Mouse (Mus musculus): ENCODE data around the gene Wfikkn2. TPM values are rescaled to one million over a fixed set of nuclear protein-coding genes. Genes with fewer than 3 reads are reported as not detected.

Wfikkn2 gene
- polyA plus RNA-seq, 1 experiment from 2014 or later, result 2.9 TPM

GRCm38 (mm10) chr11:94234380-94234779, 11.4 kb downstream of the Wfikkn2 start:
- Histone ChIP-seq H3K9me3 (ENCODE audit: control insufficient read depth, low read length) (no peaks in the 10 kb centered on the region), H3K4me3 (ENCODE audit: low read depth, low read length) (no peak overlapping the region), H3K36me3 (ENCODE audit: control insufficient read depth, insufficient read depth, low read length) (no peaks in the 10 kb centered on the region), H3K27me3 (ENCODE audit: control insufficient read depth, insufficient read depth, low read length) (no peaks in the 10 kb centered on the region), H3K4me2 (ENCODE audit: low read depth, low read length, severe bottlenecking) (no peak overlapping the region), H3K27ac (ENCODE audit: low read depth, low read length) (no peak overlapping the region), H3K4me1 (replicated peaks; ENCODE audit: control insufficient read depth, insufficient read depth, low read length) (no peaks in the 10 kb centered on the region; the same call in 1 of the 2 replicates), H3K9ac (ENCODE audit: low read length) (no peak overlapping the region)
- 93% methylated on average over 12 of the region's 12 CpGs for WGBS
- no peak for DNase-seq (ENCODE audit: low spot score)
- no peak for ATAC-seq (replicated peaks; ENCODE audit: low FRiP score)

GRCm38 (mm10) chr11:94233405-94233804, 12.4 kb downstream of the Wfikkn2 start:
- no peaks in the 10 kb centered on the region; the same call in 1 of the 2 replicates for H3K4me1 ChIP-seq (replicated peaks; ENCODE audit: control insufficient read depth, insufficient read depth, low read length)
- H3K27ac ChIP-seq (ENCODE audit: low read depth, low read length), result no peak overlapping the region
- H3K9me3 ChIP-seq (ENCODE audit: control insufficient read depth, low read length), result no peaks in the 10 kb centered on the region
- WGBS, result 57% methylated on average over 6 of the region's 6 CpGs
- no peak overlapping the region for H3K4me3 ChIP-seq (ENCODE audit: low read depth, low read length)
- H3K27me3 ChIP-seq (ENCODE audit: control insufficient read depth, insufficient read depth, low read length), result no peaks in the 10 kb centered on the region
- ATAC-seq (replicated peaks; ENCODE audit: low FRiP score) (no peak), DNase-seq (ENCODE audit: low spot score) (no peak)
- H3K4me2 ChIP-seq (ENCODE audit: low read depth, low read length, severe bottlenecking), result no peak overlapping the region
- H3K9ac ChIP-seq (ENCODE audit: low read length), result no peak overlapping the region
- H3K36me3 ChIP-seq (ENCODE audit: control insufficient read depth, insufficient read depth, low read length), result no peaks in the 10 kb centered on the region

- 81% methylated on average over 19 of the region's 19 CpGs for WGBS
- H3K27ac ChIP-seq (ENCODE audit: low read depth, low read length), result no peak overlapping the region
- H3K4me3 ChIP-seq (ENCODE audit: low read depth, low read length), result no peak overlapping the region
- H3K4me2 ChIP-seq (ENCODE audit: low read depth, low read length, severe bottlenecking), result no peak overlapping the region
- H3K9ac ChIP-seq (ENCODE audit: low read length), result no peak overlapping the region
- no peaks in the 10 kb centered on the region for H3K9me3 ChIP-seq (ENCODE audit: control insufficient read depth, low read length)
- H3K4me1 ChIP-seq (replicated peaks; ENCODE audit: control insufficient read depth, insufficient read depth, low read length), result no peaks in the 10 kb centered on the region; the same call in 1 of the 2 replicates
- no peak for ATAC-seq (replicated peaks; ENCODE audit: low FRiP score)
- H3K27me3 ChIP-seq (ENCODE audit: control insufficient read depth, insufficient read depth, low read length), result no peaks in the 10 kb centered on the region
- H3K36me3 ChIP-seq (ENCODE audit: control insufficient read depth, insufficient read depth, low read length), result no peaks in the 10 kb centered on the region
- no peak for DNase-seq (ENCODE audit: low spot score)
Measured at GRCm38 (mm10) chr11:94231821-94232552, 13.8 kb downstream of the Wfikkn2 start.

GRCm38 (mm10) chr11:94230244-94230643, 15.6 kb downstream of the Wfikkn2 start:
- Histone ChIP-seq H3K27me3 (ENCODE audit: control insufficient read depth, insufficient read depth, low read length) (no peaks in the 10 kb centered on the region), H3K4me3 (ENCODE audit: low read depth, low read length) (no peak overlapping the region), H3K4me1 (replicated peaks; ENCODE audit: control insufficient read depth, insufficient read depth, low read length) (no peaks in the 10 kb centered on the region; the same call in 1 of the 2 replicates), H3K9me3 (ENCODE audit: control insufficient read depth, low read length) (no peaks in the 10 kb centered on the region), H3K4me2 (ENCODE audit: low read depth, low read length, severe bottlenecking) (no peak overlapping the region), H3K36me3 (ENCODE audit: control insufficient read depth, insufficient read depth, low read length) (no peaks in the 10 kb centered on the region), H3K27ac (ENCODE audit: low read depth, low read length) (no peak overlapping the region), H3K9ac (ENCODE audit: low read length) (no peak overlapping the region)
- no peak for DNase-seq (ENCODE audit: low spot score)
- WGBS, result 87% methylated on average over 8 of the region's 8 CpGs
- ATAC-seq (replicated peaks; ENCODE audit: low FRiP score), result no peak

- Histone ChIP-seq H3K9me3 (ENCODE audit: control insufficient read depth, low read length) (no peaks in the 10 kb centered on the region), H3K4me2 (ENCODE audit: low read depth, low read length, severe bottlenecking) (no peak overlapping the region), H3K27me3 (ENCODE audit: control insufficient read depth, insufficient read depth, low read length) (no peaks in the 10 kb centered on the region), H3K27ac (ENCODE audit: low read depth, low read length) (no peak overlapping the region), H3K4me1 (replicated peaks; ENCODE audit: control insufficient read depth, insufficient read depth, low read length) (no peaks in the 10 kb centered on the region; the same call in 1 of the 2 replicates), H3K36me3 (ENCODE audit: control insufficient read depth, insufficient read depth, low read length) (no peaks in the 10 kb centered on the region), H3K4me3 (ENCODE audit: low read depth, low read length) (no peak overlapping the region), H3K9ac (ENCODE audit: low read length) (no peak overlapping the region)
- 88% methylated on average over 5 of the region's 5 CpGs for WGBS
- ATAC-seq (replicated peaks; ENCODE audit: low FRiP score), result no peak
- no peak for DNase-seq (ENCODE audit: low spot score)
Measured at GRCm38 (mm10) chr11:94229207-94229960, 16.4 kb downstream of the Wfikkn2 start.

- no peak overlapping the region for H3K4me3 ChIP-seq (ENCODE audit: low read depth, low read length)
- H3K9ac ChIP-seq (ENCODE audit: low read length), result no peak overlapping the region
- no peak overlapping the region for H3K27ac ChIP-seq (ENCODE audit: low read depth, low read length)
- ATAC-seq (replicated peaks; ENCODE audit: low FRiP score) (no peak), DNase-seq (ENCODE audit: low spot score) (no peak)
- H3K4me1 ChIP-seq (replicated peaks; ENCODE audit: control insufficient read depth, insufficient read depth, low read length), result no peaks in the 10 kb centered on the region
- no peaks in the 10 kb centered on the region for H3K27me3 ChIP-seq (ENCODE audit: control insufficient read depth, insufficient read depth, low read length)
- no peaks in the 10 kb centered on the region for H3K36me3 ChIP-seq (ENCODE audit: control insufficient read depth, insufficient read depth, low read length)
- no peak overlapping the region for H3K4me2 ChIP-seq (ENCODE audit: low read depth, low read length, severe bottlenecking)
- 41% methylated on average over 9 of the region's 9 CpGs for WGBS
- no peaks in the 10 kb centered on the region for H3K9me3 ChIP-seq (ENCODE audit: control insufficient read depth, low read length)
Measured at GRCm38 (mm10) chr11:94228416-94228815, 17.4 kb downstream of the Wfikkn2 start.

GRCm38 (mm10) chr11:94225985-94226384, 19.8 kb downstream of the Wfikkn2 start:
- H3K27me3 ChIP-seq (ENCODE audit: control insufficient read depth, insufficient read depth, low read length), result no peaks in the 10 kb centered on the region
- H3K9me3 ChIP-seq (ENCODE audit: control insufficient read depth, low read length), result no peaks in the 10 kb centered on the region
- H3K4me1 ChIP-seq (replicated peaks; ENCODE audit: control insufficient read depth, insufficient read depth, low read length), result no peaks in the 10 kb centered on the region
- DNase-seq (ENCODE audit: low spot score), result no peak
- H3K4me3 ChIP-seq (ENCODE audit: low read depth, low read length), result no peak overlapping the region
- 42% methylated on average over 7 of the region's 7 CpGs for WGBS
- ATAC-seq (replicated peaks; ENCODE audit: low FRiP score), result 0 out of 2 replicates have a peak, but pooled peaks have one; percentile 18
- H3K4me2 ChIP-seq (ENCODE audit: low read depth, low read length, severe bottlenecking), result no peak overlapping the region
- H3K36me3 ChIP-seq (ENCODE audit: control insufficient read depth, insufficient read depth, low read length), result no peaks in the 10 kb centered on the region
- H3K9ac ChIP-seq (ENCODE audit: low read length), result no peak overlapping the region
- no peak overlapping the region for H3K27ac ChIP-seq (ENCODE audit: low read depth, low read length)

- 81% methylated on average over 9 of the region's 9 CpGs for WGBS
- ATAC-seq (replicated peaks; ENCODE audit: low FRiP score) (no peak), DNase-seq (ENCODE audit: low spot score) (no peak)
Measured at GRCm38 (mm10) chr11:94223531-94223930, 22.3 kb downstream of the Wfikkn2 start.

More at GRCm38 (mm10) chr11:94223531-94223930, 22.3 kb downstream of the Wfikkn2 start:
- no peak overlapping the region for H3K27ac ChIP-seq (ENCODE audit: low read depth, low read length)
- H3K27me3 ChIP-seq (ENCODE audit: control insufficient read depth, insufficient read depth, low read length), result no peaks in the 10 kb centered on the region
- no peaks in the 10 kb centered on the region for H3K9me3 ChIP-seq (ENCODE audit: control insufficient read depth, low read length)
- H3K4me1 ChIP-seq (replicated peaks; ENCODE audit: control insufficient read depth, insufficient read depth, low read length), result no peaks in the 10 kb centered on the region
- H3K4me2 ChIP-seq (ENCODE audit: low read depth, low read length, severe bottlenecking), result no peak overlapping the region
- H3K4me3 ChIP-seq (ENCODE audit: low read depth, low read length), result no peak overlapping the region
- no peaks in the 10 kb centered on the region for H3K36me3 ChIP-seq (ENCODE audit: control insufficient read depth, insufficient read depth, low read length)
- no peak overlapping the region for H3K9ac ChIP-seq (ENCODE audit: low read length)

Measured in forebrain, embryonic 11.5 days (tissue).